Mouse (Mus musculus) embryonic facial prominence, embryonic 11.5 days (tissue): ENCODE results near the gene Olfr1076. TPM values are rescaled to one million over a fixed set of nuclear protein-coding genes. Genes with fewer than 3 reads are reported as not detected.

ENCODE experiments used
- polyA plus RNA-seq: library from polyadenylated mRNA; unstranded; fragments of >200 nt; fragmentation: Nextera tagmentation; extraction: Ambion mirVana; gene quantifications from 2 replicates; pipeline ENCODE4 v1.2.1, GENCODE M21; 2014

The Olfr1076 gene
- polyA plus RNA-seq, 1 experiment from 2014 or later: not detected

Other genes starting within 250 kb of the Olfr1076 start
- gene Olfr1051, start 229.4 kb upstream of the Olfr1076 start, polyA plus RNA-seq: not detected in 2 replicates
- gene Olfr1052, start 216.0 kb upstream of the Olfr1076 start, polyA plus RNA-seq: not detected in 2 replicates
- not detected in 2 replicates for gene Olfr1053, start 193.2 kb upstream of the Olfr1076 start, polyA plus RNA-seq
- not detected in 2 replicates for gene Olfr1054, start 173.0 kb upstream of the Olfr1076 start, polyA plus RNA-seq
- not detected in 2 replicates for gene Olfr1055, start 158.2 kb upstream of the Olfr1076 start, polyA plus RNA-seq
- gene Olfr1056, start 146.0 kb upstream of the Olfr1076 start, polyA plus RNA-seq: not detected in 2 replicates
- not detected in 2 replicates for gene Olfr1057, start 130.1 kb upstream of the Olfr1076 start, polyA plus RNA-seq
- 0.15 TPM in 1 of 2 replicates, not detected in the other for gene Olfr1058, start 119.9 kb upstream of the Olfr1076 start, polyA plus RNA-seq
- not detected in 2 replicates for gene Olfr1061, start 94.4 kb upstream of the Olfr1076 start, polyA plus RNA-seq
- gene Olfr1062, start 81.7 kb upstream of the Olfr1076 start, polyA plus RNA-seq: not detected in 2 replicates
- not detected in 2 replicates for gene Olfr1065, start 57.9 kb upstream of the Olfr1076 start, polyA plus RNA-seq
- gene Olfr1066, start 52.2 kb upstream of the Olfr1076 start, polyA plus RNA-seq: not detected in 2 replicates
- not detected in 2 replicates for gene Olfr228, start 21.1 kb upstream of the Olfr1076 start, polyA plus RNA-seq
- not detected in 2 replicates for gene Olfr1079, start 34.0 kb downstream of the Olfr1076 start, polyA plus RNA-seq
- not detected in 2 replicates for gene Olfr1080, start 49.8 kb downstream of the Olfr1076 start, polyA plus RNA-seq
- not detected in 2 replicates for gene Olfr1082, start 90.5 kb downstream of the Olfr1076 start, polyA plus RNA-seq
- not detected in 2 replicates for gene Olfr1084, start 131.3 kb downstream of the Olfr1076 start, polyA plus RNA-seq
- gene Olfr1085, start 153.6 kb downstream of the Olfr1076 start, polyA plus RNA-seq: not detected in 2 replicates
- not detected in 2 replicates for gene Olfr1086, start 171.6 kb downstream of the Olfr1076 start, polyA plus RNA-seq
- not detected in 2 replicates for gene Olfr1087, start 189.9 kb downstream of the Olfr1076 start, polyA plus RNA-seq
- not detected in 2 replicates for gene Olfr1089, start 225.2 kb downstream of the Olfr1076 start, polyA plus RNA-seq